Mouse (Mus musculus) telencephalon, adult 2 months (tissue): ENCODE data around the gene Trpm3.
A peak's percentile ranks its signal among the peaks of the same experiment; 100 is the strongest.

Source experiments
- DNase-seq: peaks from one replicate; pipeline ENCODE4 v3.0.0-alpha.2; 2011; ENCODE audit warnings: low read depth, low spot score

The Trpm3 gene

GRCm38 (mm10) chr19:22917345-22917735 is 778.5 kb downstream of the Trpm3 start:
- DNase-seq, result no peak

GRCm38 (mm10) chr19:22920949-22921348 is 782.1 kb downstream of the Trpm3 start:
- no peak for DNase-seq

DNA sequence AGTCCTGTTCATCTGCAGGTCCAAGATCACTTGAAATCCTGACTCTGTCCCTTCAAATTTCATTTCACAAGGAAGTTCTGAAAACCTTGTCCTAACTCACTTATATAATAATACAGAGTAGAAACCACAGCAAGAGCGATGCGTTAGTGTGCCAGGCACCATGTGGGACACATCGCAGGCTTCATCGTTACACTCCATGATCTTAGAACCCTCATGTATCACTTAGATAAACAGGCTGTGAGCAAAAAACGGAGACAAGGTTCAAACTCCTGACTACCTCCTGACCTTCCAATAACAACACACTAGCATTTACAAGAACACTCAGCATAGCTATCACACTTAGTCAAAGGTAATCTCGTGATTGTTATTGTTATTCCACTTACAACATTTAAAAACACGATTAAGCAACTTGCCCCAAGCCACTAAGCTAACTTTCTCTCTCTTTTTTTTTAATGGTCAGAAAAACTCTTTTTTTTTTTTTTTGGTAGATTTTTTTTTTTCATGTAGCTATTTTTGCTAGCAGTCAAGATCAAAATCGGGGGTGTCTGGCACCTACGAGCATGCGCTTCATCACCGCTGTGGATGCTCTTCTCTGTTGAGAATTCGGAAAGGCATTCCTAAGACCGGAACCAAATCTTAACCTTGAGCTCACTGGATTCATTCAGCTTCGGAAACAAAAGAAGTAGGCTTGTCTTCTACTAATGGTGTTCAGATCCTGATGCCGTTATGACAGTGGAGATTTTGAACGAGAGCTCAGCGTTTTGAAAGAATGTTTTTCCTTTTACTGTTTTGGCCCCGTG is 784.2 kb downstream of the Trpm3 start:
- no peak for DNase-seq

- no peak for DNase-seq
Observed at GRCm38 (mm10) chr19:22925284-22925683, 786.4 kb downstream of the Trpm3 start.

GRCm38 (mm10) chr19:22926753-22927152 is 787.9 kb downstream of the Trpm3 start:
- no peak for DNase-seq

DNA sequence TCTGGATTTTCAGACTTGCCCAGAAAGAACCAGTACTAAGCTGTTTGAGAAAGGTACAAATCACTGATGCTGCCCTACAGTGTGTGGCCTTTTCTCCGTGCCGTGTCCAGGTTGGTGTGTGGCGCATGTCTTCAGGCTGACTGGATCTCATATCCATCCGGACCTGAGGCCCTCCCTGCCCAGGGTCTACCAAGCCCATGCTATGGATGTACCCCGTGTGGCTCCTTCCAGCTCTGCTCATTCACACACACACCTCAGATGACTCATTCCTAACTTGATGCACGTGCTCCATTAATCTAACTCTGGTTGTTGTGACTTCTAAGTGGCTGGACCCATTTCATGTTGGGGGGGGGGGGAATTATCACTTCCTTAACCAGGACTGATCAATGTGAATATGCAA is 789.5 kb downstream of the Trpm3 start:
- no peak for DNase-seq

GRCm38 (mm10) chr19:22929768-22930167 is 790.9 kb downstream of the Trpm3 start:
- peak; percentile 89 for DNase-seq

GRCm38 (mm10) chr19:22930368-22930834 is 791.6 kb downstream of the Trpm3 start:
- DNase-seq, result no peak

GRCm38 (mm10) chr19:22931006-22931405 is 792.2 kb downstream of the Trpm3 start:
- peak; percentile 68 for DNase-seq

DNA sequence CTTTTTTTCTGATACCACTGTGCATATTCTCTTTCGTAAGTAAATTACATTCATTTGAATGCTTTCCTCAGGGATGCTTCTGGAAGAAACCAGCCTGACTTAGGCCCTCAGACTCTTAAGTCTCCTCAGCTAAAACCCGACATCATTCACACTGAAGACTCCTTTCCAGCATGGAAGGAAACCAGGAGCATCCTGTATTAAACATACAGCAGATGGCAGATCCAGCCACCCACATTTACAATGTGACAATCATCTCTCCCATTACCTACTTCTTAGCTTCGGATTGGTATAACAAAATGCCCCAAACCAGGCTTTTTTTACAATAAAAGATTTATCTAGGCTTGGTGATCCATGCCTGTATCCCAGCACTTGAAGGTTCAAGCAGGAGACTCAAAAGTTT is 796.2 kb downstream of the Trpm3 start:
- peak; percentile 60 for DNase-seq

GRCm38 (mm10) chr19:22938848-22939724 is 800.2 kb downstream of the Trpm3 start:
- no peak for DNase-seq

- no peak for DNase-seq
Observed at GRCm38 (mm10) chr19:22939836-22940235, 801.0 kb downstream of the Trpm3 start.

GRCm38 (mm10) chr19:22940487-22940886 is 801.6 kb downstream of the Trpm3 start:
- DNase-seq, result no peak

GRCm38 (mm10) chr19:22940956-22941355 is 802.1 kb downstream of the Trpm3 start:
- no peak for DNase-seq

- no peak for DNase-seq
Observed at GRCm38 (mm10) chr19:22952480-22952879, 813.6 kb downstream of the Trpm3 start.

DNA sequence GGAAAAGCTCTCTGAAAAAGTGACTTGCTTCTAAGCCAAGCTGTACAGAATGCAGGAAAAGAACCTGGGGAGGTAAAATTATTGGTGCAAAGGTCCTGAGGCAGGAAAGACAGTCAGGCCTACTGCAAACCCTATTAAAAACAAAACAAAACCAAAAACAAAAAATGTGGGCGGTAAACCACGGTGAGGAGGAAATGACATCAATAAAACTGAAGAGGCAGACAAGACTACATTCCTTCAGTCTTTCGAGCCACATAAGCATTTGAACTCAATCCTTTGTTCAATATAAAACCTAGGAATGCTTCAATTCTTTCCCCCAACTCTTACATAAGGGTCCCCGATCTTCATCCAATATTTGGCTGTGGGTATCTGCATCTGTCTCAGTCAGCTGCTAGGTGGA is 814.3 kb downstream of the Trpm3 start:
- no peak for DNase-seq

- DNase-seq, result no peak
Observed at GRCm38 (mm10) chr19:22958414-22958813, 819.6 kb downstream of the Trpm3 start.

DNA sequence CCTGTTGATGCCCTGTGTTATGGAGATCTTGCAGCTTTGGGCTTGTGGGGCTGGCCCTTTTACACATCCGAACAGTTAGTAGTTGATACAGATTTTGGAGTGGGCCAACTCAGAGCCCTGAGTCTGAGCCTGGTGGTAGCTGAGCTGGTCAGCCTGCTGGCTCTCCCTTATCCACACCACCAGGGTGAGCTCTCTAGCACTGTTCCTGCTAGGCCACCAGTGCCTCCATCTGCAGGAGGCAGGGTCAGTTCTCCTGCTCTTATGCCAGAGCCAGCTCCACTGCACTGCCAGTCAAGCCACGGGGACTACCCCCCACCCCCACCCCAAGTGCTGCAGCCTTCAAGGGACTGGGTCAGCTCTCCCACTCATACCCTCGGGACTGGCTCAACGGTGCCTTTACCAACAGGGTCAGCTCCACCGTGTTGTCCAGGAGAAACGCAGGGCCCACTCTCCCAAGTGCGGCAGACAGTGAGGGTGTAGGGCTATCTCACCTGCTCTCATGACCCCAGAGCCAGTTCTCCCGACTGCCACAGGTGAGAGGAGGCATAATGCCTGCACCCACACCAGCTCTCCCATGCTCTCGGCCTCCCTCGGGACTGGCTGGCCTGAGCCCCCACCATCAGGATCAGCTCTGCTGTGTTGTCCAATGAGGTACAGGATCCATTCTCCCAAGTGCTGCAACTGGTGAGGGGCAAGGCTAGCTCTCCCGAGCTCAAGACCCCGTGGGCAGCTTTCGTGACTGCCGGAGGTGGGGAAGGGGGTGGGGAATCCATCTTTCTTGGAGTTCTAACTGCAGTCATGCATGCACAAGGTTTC is 821.8 kb downstream of the Trpm3 start:
- no peak for DNase-seq

GRCm38 (mm10) chr19:22962001-22962708 is 823.3 kb downstream of the Trpm3 start:
- no peak for DNase-seq

DNA sequence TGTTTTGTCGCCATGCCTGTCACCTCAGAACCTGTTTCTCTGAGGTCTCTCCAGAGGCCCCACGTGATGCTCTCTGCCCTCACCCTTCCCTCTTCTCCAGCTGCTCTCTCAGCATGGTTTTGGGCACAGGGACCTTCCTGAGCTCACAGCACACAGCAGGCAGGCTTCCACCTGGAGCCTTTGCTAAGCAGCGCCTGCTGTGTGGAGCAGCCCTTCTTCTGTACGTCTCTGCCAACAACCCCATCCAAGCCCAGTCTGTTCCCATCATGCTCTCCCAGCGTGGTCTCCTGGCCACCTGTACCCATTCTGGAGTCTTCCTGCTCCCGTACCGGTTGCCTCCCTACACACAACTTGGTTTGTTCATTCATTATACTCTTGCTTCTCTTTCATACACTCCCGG is 823.9 kb downstream of the Trpm3 start:
- DNase-seq, result no peak
